Mouse (Mus musculus): ENCODE data around the gene Tnni3.
"Not testable (repeated sequence)": the region's sequence is repeated elsewhere in the genome, so short reads cannot be mapped to it uniquely, and the experiment has no call there.

GRCm38 (mm10) chr7:4572361-4572760 lies 48.3 kb upstream of the Tnni3 start:
- not testable (repeated sequence) for TF ChIP-seq POLR2A (IDR thresholded peaks at IDR 0.05; ENCODE audit: insufficient read depth, low read length); CTCF (IDR thresholded peaks at IDR 0.05; ENCODE audit: low read depth, low read length); EP300 (IDR thresholded peaks at IDR 0.05; ENCODE audit: insufficient read depth, low read depth, low read length)

Measured in ES-Bruce4 (cell line).